Mouse (Mus musculus) layer of hippocampus, adult 6 months (tissue): Measurements from ENCODE around the gene Scd2. TPM values are rescaled to one million over a fixed set of nuclear protein-coding genes. Genes with fewer than 3 reads are reported as not detected.

ENCODE experiments used
- long read RNA-seq, 2 experiments: library from polyadenylated mRNA; unstranded; transcript quantifications; one replicate each; pipeline ENCODE4 v2.0.0; 2019 to 2020
- microRNA-seq: library from miRNA; unstranded; fragments of <30 nt; microRNA quantifications from one replicate; pipeline ENCODE4 v1.2.0, GENCODE M21; 2020
- polyA plus RNA-seq: library from polyadenylated mRNA; unstranded; fragments of <200 nt; fragmentation: Nextera tagmentation; gene quantifications from 2 replicates; pipeline ENCODE4 v1.2.3, GENCODE M21; 2021

Gene Scd2
- polyA plus RNA-seq: 135 and 172 TPM in 2 replicates
- long read RNA-seq, experiment 1, full-length matches to known transcripts: 69 of 464 reads
- long read RNA-seq, experiment 1, partial matches to known transcripts: 5 of 464 reads
- long read RNA-seq, experiment 1, other reads (novel, unspliced or antisense): 390 of 464 reads
- long read RNA-seq, experiment 2, full-length matches to known transcripts: 683 of 1,205 reads
- long read RNA-seq, experiment 2, partial matches to known transcripts: 81 of 1,205 reads
- long read RNA-seq, experiment 2, other reads (novel, unspliced or antisense): 441 of 1,205 reads

DNA sequence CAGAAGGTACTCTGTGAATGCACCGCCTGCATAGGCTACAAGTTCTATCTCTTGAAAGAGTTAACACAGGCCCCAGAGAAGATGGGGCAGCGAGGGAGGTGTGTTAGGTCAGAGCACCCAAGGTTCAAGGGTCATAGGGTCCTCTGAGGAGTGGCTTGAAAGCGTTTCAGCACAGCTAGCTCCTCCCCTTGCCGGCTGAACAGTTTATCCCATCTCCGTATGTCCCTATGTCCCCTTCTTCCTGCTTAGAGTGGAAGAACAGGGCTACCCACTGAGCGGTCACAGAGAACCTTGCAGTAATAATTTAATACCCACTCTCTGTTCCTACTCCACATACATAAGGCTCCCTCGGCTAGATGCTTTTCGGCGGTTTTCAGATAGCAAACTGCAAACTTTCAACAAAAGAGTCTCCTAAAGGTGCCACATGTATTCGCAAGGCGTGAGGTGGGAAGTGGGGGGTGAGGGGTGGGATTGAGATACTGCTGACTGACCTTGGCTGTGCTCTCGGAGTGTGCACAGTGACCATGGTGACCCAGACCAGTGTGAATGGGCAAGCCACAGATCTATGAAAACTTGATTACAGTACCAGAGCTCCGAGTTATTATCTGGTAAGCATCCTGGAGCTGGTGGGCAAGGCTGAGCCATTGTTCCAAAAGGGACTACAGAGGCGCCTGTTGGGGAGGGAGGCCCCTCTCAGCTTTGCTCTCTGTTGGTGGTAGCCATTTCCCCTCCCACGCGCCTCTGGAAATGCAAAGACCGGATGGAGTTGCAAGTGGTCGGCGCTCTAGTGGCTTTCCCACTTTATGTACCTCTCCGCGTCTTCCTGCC is at the start of gene Scd2:
Scd2 (plus strand) TSS at position 734 of the 828 bp plus-strand sequence.

DNA sequence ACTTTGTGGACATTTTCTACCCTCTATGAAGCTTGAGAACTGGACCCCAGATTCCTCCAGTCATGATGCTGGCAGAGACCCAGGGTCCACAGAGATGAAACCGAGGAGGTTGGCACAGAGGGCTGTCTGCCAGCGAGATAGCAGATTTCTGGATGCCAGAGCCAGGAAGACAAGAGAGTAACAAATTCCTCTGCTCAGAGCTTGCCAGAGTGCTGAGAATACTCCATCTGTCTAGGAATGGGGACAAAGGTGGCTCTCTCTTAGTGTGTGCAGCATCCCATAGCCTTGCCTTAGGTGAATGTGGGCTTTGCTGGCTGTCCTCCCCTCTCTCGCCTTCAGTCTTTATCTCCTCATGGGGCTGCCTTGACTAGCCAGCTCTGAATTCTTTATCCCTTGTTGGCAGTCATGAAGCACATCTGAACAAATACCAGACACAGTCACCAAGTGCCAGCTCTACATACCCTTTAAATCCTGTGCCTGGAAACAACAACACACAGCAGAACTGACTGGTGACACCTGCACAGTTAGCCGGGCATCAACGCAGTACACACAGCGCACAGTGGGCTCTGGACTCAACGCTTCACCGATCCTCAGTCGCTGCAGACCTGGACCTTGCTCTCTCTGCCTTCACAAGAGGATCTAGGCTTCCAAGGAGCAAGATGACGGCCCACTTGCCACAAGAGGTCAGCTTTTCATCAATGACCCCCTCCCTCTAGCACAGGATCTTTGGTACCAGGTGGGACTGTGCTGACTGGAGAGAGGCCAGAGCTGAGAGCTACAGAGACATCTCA is 39.6 kb downstream of the Scd2 start, which contains the start of gene Scd4:
Scd4 (plus strand) TSS at position 260 of the 791 bp plus-strand sequence.

Small RNA genes within 50 kb of the gene (microRNA-seq; reads per million reads assigned to microRNA genes)
- 0.64 reads per million for gene Mir5114

Other genes starting within 250 kb of the Scd2 start
- gene Erlin1, start 223.9 kb upstream of the Scd2 start, polyA plus RNA-seq: 5.7 and 6.4 TPM in 2 replicates
- gene Chuk, start 186.2 kb upstream of the Scd2 start, polyA plus RNA-seq: 2.6 and 4.0 TPM in 2 replicates
- gene Cwf19l1, start 157.8 kb upstream of the Scd2 start, polyA plus RNA-seq: 19.2 and 20.2 TPM in 2 replicates
- gene Bloc1s2, start 147.2 kb upstream of the Scd2 start, polyA plus RNA-seq: 75.2 and 77.5 TPM in 2 replicates
- gene Pkd2l1, start 101.2 kb upstream of the Scd2 start, polyA plus RNA-seq: 0.11 and 0.25 TPM in 2 replicates
- 2.6 and 3.9 TPM in 2 replicates for gene Scd3, start 90.4 kb upstream of the Scd2 start, polyA plus RNA-seq
- gene Scd4, start 39.4 kb downstream of the Scd2 start, polyA plus RNA-seq: 0.18 and 0.41 TPM in 2 replicates
- 14.1 and 21.3 TPM in 2 replicates for gene Scd1, start 114.2 kb downstream of the Scd2 start, polyA plus RNA-seq
- 0.44 and 0.49 TPM in 2 replicates for gene Wnt8b, start 199.8 kb downstream of the Scd2 start, polyA plus RNA-seq